7 mouse cellular contexts compared by ENCODE assay signal in genomic region chr6:127529451-127529850, GRCm38 (mm10). TPM values are rescaled to one million over a fixed set of nuclear protein-coding genes. Genes with fewer than 3 reads are reported as not detected.
DNase-seq lines count a peak whose midpoint lies in the region; ATAC-seq and TF ChIP-seq lines count a peak whose summit lies in the region.

No protein-coding gene starts in this region.

- H3K79me2 ChIP-seq in C2C12 (ENCODE audit: control insufficient read depth, insufficient read depth) = no peaks in the 10 kb centered on the region
- no peaks in the 10 kb centered on the region for H3K79me2 ChIP-seq in liver, adult 2 months (ENCODE audit: control insufficient read depth, insufficient read depth, low read length)

- peak; percentile 73 for DNase-seq in NIH3T3 (ENCODE audit: low read depth)
- peak; percentile 59 to 84 for DNase-seq in cerebellum, postnatal 4 days (ENCODE audit: low spot score in 2 of 2)
- peak; percentile 80 for DNase-seq in liver, adult 2 months (ENCODE audit: extremely low read depth, low read depth, low spot score)
- DNase-seq in ovary, postnatal 36 days (ENCODE audit: low spot score) = peak; percentile 88
- DNase-seq in embryo, embryonic 10.5 days (ENCODE audit: low spot score) = no peak

- peaks cover 27% of the 10 kb centered on the region for H3K4me1 ChIP-seq in heart, embryonic 15.5 days (replicated peaks)
- no peaks in the 10 kb centered on the region for H3K4me1 ChIP-seq in liver, adult 2 months (ENCODE audit: control insufficient read depth, insufficient read depth, low read length)

- 17% methylated on average over 2 of the region's 2 CpGs for WGBS in heart, embryonic 15.5 days
- WGBS in liver, adult 2 months = 13% methylated on average over 2 of the region's 2 CpGs

- H3K9ac ChIP-seq in heart, embryonic 15.5 days = no peak overlapping the region
- no peak overlapping the region for H3K9ac ChIP-seq in liver, adult 2 months (ENCODE audit: low read depth, low read length)

- TF ChIP-seq CTCF in C2C12 (IDR thresholded peaks at IDR 0.05; ENCODE audit: control insufficient read depth, insufficient read depth, insufficient read length) = no peak
- no peak for TF ChIP-seq CTCF in liver, adult 2 months (IDR thresholded peaks at IDR 0.05; ENCODE audit: low read depth, low read length)

- peak overlapping the region; percentile 66 for H3K27ac ChIP-seq in heart, embryonic 15.5 days
- no peak overlapping the region for H3K27ac ChIP-seq in liver, adult 2 months (replicated peaks; ENCODE audit: insufficient read depth, low read depth, low read length)

- no peaks in the 10 kb centered on the region for H3K36me3 ChIP-seq in C2C12 (ENCODE audit: control insufficient read depth, insufficient read depth)
- no peaks in the 10 kb centered on the region for H3K36me3 ChIP-seq in heart, embryonic 15.5 days
- H3K36me3 ChIP-seq in liver, adult 2 months (ENCODE audit: control insufficient read depth, insufficient read depth, low read length) = no peaks in the 10 kb centered on the region

- peak; percentile 84 for ATAC-seq in heart, embryonic 15.5 days (replicated peaks; ENCODE audit: insufficient number of reproducible peaks, insufficient read depth, low FRiP score, low read depth)

- H3ac ChIP-seq in C2C12 (ENCODE audit: control insufficient read depth, insufficient read length, low read depth) = no peak overlapping the region

- no peaks in the 10 kb centered on the region for H3K27me3 ChIP-seq in C2C12 (ENCODE audit: control insufficient read depth, insufficient read depth, insufficient read length)
- no peaks in the 10 kb centered on the region for H3K27me3 ChIP-seq in heart, embryonic 15.5 days
- no peaks in the 10 kb centered on the region for H3K27me3 ChIP-seq in liver, adult 2 months (ENCODE audit: control insufficient read depth, insufficient read depth, low read length)

- no peak overlapping the region for H3K4me3 ChIP-seq in C2C12 (ENCODE audit: insufficient read depth, poor library complexity, severe bottlenecking)
- no peak overlapping the region for H3K4me3 ChIP-seq in heart, embryonic 15.5 days
- H3K4me3 ChIP-seq in liver, adult 2 months (ENCODE audit: insufficient read depth, low read depth, low read length) = no peak overlapping the region

- H3K9me3 ChIP-seq in heart, embryonic 15.5 days (replicated peaks) = no peaks in the 10 kb centered on the region

- TF ChIP-seq POLR2A in liver, adult 2 months (IDR thresholded peaks at IDR 0.05; ENCODE audit: extremely low read depth, insufficient read depth, low read length) = no peak

- peak overlapping the region; percentile 17 for H3K4me2 ChIP-seq in heart, embryonic 15.5 days

- no peaks in the 10 kb centered on the region for H3K79me3 ChIP-seq in C2C12 (ENCODE audit: low read depth)

TF ChIP-seq in C2C12, 6 proteins besides CTCF, POLR2A, EP300 and RAD21:
- no peak for TF ChIP-seq MYOG (IDR thresholded peaks at IDR 0.05; ENCODE audit: control insufficient read depth, extremely low read depth, insufficient read length)
- TF ChIP-seq CEBPB (IDR thresholded peaks at IDR 0.05; ENCODE audit: low read depth) = peak; percentile 23
- no peak for TF ChIP-seq MYOD1 (IDR thresholded peaks at IDR 0.05; ENCODE audit: control insufficient read depth, insufficient read length, low read depth)
- TF ChIP-seq USF1 (IDR thresholded peaks at IDR 0.05; ENCODE audit: low read depth) = no peak
- no peak for TF ChIP-seq MAX (IDR thresholded peaks at IDR 0.05)
- TF ChIP-seq FOSL1 (IDR thresholded peaks at IDR 0.05; ENCODE audit: insufficient read depth, low read length, poor library complexity, severe bottlenecking) = no peak
TF ChIP-seq in C2C12: peak in this region for 1.

RNA-seq across cellular contexts. Expression of gene Cracr2a, which starts 31.7 kb away (rescaled TPM):
- polyA plus RNA-seq in C2C12 (2012; fragmentation: generic; extraction: Trizol) = 0.01 TPM
- polyA plus RNA-seq in heart, embryonic 15.5 days (2015; fragmentation: Nextera tagmentation; extraction: Ambion mirVana) = 1.1 and 1.3 TPM in 2 replicates
- 0.09 and 0.13 TPM in 2 replicates for total RNA-seq in liver, adult 2 months (2014; rRNA removed)
- 0.02 and 0.07 TPM in 2 replicates for polyA plus RNA-seq in liver, adult 2 months (2012; rRNA removed)
